Mouse (Mus musculus): ENCODE data around the gene Fahd1.

DNA sequence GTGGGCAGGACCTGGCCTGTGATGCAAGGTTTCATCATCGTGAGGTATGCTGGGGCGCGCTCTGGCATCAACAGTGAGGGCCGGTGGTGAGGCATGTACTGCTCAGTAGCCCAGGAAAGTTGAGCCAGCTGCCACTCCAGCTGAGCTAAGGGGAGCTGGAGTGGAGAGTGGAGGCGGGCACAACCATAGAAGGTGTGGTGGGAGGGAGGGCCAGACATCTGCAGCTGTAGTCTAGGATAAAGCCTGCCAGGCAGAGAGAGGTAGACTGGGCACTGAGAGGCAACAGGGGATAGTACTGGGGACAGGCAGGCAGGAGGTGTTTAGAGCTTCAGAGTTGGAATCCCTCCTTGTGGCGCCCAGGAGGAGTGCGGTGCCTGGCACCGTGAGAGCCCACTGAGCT lies 9.9 kb upstream of the Fahd1 start:
- TF ChIP-seq CTCF (IDR thresholded peaks at IDR 0.05; ENCODE audit: insufficient read depth, low read length) (no peak), POLR2A (IDR thresholded peaks at IDR 0.05; ENCODE audit: borderline replicate concordance, extremely low read depth, low read depth, low read length) (no peak)

All from lung, adult 2 months (tissue).